Mouse (Mus musculus): ENCODE data around the gene Pdss2. TPM values are rescaled to one million over a fixed set of nuclear protein-coding genes. Genes with fewer than 3 reads are reported as not detected.
"Not testable (repeated sequence)": the region's sequence is repeated elsewhere in the genome, so short reads cannot be mapped to it uniquely, and the experiment has no call there.

Gene Pdss2
- polyA plus RNA-seq, 1 experiment from 2014 or later: 13.9 TPM

DNA sequence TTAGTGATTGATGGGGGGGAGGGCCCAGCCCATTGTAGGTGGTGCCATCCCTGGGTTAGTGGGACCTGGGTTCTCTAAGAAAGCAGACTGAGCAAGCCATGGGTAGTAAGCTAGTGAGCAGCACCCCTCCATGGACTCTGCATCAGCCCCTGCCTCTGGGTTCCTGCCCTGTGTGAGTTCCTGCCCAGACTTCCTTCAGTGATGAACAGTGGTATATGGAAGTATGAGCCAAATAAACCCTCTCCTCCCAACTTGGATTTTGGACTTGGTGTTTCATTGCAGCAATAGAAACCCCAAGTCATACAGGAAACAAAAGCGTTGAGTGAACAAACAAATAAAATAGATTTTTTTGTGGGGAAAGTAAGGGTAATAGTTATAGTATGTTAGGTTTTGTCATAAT is 35.7 kb downstream of the Pdss2 start:
- H3K27ac ChIP-seq (ENCODE audit: low read length); H3K9ac ChIP-seq (ENCODE audit: low read length); H3K4me1 ChIP-seq (ENCODE audit: control insufficient read depth, insufficient read depth, low read length); H3K4me2 ChIP-seq (ENCODE audit: low read depth, low read length); H3K9me3 ChIP-seq (replicated peaks; ENCODE audit: control insufficient read depth, low read length); ATAC-seq (replicated peaks; ENCODE audit: extremely low read depth, insufficient read depth, low FRiP score); H3K36me3 ChIP-seq (ENCODE audit: control insufficient read depth, insufficient read depth); H3K27me3 ChIP-seq (ENCODE audit: control insufficient read depth, insufficient read depth, low read length); H3K4me3 ChIP-seq (ENCODE audit: low read length): not testable (repeated sequence)
- no CpG with 5 or more reads among the region's 1 CpGs for WGBS

DNA sequence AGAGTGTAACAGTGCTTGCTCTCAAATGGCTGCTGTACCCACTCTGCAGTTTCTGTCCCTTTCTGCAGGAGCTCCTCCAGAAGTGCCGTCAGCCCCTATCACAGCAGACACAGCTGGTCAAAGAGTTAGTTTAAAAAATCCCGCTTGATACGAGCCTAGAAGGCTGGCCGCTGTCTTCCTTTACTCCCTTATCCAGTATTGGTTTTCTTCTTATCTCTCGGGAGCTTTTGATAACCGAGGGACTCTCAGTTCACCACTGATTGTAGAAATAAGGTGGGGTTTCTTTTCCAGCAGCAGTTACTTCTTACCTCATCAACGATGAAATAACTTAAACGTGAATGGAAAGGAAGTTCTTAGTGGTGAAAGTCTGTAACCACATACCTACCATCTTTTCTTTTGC is 36.2 kb downstream of the Pdss2 start:
- H3K36me3 ChIP-seq (ENCODE audit: control insufficient read depth, insufficient read depth); H3K27me3 ChIP-seq (ENCODE audit: control insufficient read depth, insufficient read depth, low read length); ATAC-seq (replicated peaks; ENCODE audit: extremely low read depth, insufficient read depth, low FRiP score); H3K9me3 ChIP-seq (replicated peaks; ENCODE audit: control insufficient read depth, low read length); H3K9ac ChIP-seq (ENCODE audit: low read length); H3K27ac ChIP-seq (ENCODE audit: low read length); H3K4me1 ChIP-seq (ENCODE audit: control insufficient read depth, insufficient read depth, low read length); H3K4me3 ChIP-seq (ENCODE audit: low read length); H3K4me2 ChIP-seq (ENCODE audit: low read depth, low read length): not testable (repeated sequence)
- 34% methylated on average over 8 of the region's 8 CpGs for WGBS

- WGBS: 84% methylated on average over 2 of the region's 2 CpGs
- no peak overlapping the region for H3K4me3 ChIP-seq (ENCODE audit: low read length)
Observed at GRCm38 (mm10) chr10:43271318-43271717, 50.0 kb downstream of the Pdss2 start.

DNA sequence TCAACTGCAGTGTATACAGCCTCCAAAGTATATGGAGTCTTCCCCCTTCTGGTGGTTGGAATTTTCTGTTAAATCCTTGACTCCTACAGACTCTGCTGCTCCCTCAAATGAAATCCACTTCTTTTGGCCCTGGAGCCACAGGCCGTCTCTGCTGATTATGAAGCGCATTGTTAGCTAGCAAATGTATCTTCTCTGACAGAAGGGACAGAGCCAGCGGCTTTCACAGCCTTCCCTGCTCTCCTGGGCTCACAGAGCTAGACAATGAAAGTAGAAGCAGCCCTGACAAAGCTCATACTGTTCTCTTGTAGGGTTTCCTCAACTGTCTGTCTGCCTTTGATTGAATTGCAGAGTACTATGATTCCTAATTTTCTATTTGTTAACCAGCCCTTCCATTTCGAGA is 51.1 kb downstream of the Pdss2 start:
- WGBS: 81% methylated on average over 4 of the region's 4 CpGs
- ATAC-seq (replicated peaks; ENCODE audit: extremely low read depth, insufficient read depth, low FRiP score): no peak

More at GRCm38 (mm10) chr10:43271318-43271717, 50.0 kb downstream of the Pdss2 start:
- Histone ChIP-seq H3K9me3 (replicated peaks; ENCODE audit: control insufficient read depth, low read length) (no peaks in the 10 kb centered on the region), H3K9ac (ENCODE audit: low read length) (no peak overlapping the region), H3K4me1 (ENCODE audit: control insufficient read depth, insufficient read depth, low read length) (no peaks in the 10 kb centered on the region), H3K4me2 (ENCODE audit: low read depth, low read length) (no peak overlapping the region), H3K27ac (ENCODE audit: low read length) (no peak overlapping the region), H3K27me3 (ENCODE audit: control insufficient read depth, insufficient read depth, low read length) (no peaks in the 10 kb centered on the region), H3K36me3 (ENCODE audit: control insufficient read depth, insufficient read depth) (no peaks in the 10 kb centered on the region)
- ATAC-seq (replicated peaks; ENCODE audit: extremely low read depth, insufficient read depth, low FRiP score): no peak

DNA sequence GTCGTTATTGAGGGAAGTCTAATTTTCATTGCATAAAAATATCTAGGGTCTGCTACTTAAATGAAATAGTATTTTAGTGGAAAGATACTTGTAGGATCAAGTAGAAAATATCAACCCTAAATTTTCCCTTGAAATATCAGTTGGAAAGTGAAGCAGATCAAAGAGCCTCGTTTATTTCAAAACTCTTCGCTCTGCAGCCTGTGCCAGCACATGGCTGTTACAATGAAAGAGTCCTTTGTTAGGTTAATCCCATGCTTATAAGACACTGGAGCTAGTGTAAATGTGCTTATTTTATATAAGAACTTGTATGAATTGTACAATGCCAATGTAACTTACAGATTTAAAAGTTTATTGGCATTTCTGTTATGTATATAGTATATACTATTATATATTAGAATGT is 51.8 kb downstream of the Pdss2 start:
- Histone ChIP-seq H3K4me2 (ENCODE audit: low read depth, low read length) (no peak overlapping the region), H3K9me3 (replicated peaks; ENCODE audit: control insufficient read depth, low read length) (no peaks in the 10 kb centered on the region), H3K4me1 (ENCODE audit: control insufficient read depth, insufficient read depth, low read length) (no peaks in the 10 kb centered on the region), H3K27ac (ENCODE audit: low read length) (no peak overlapping the region), H3K36me3 (ENCODE audit: control insufficient read depth, insufficient read depth) (no peaks in the 10 kb centered on the region), H3K9ac (ENCODE audit: low read length) (no peak overlapping the region), H3K4me3 (ENCODE audit: low read length) (no peak overlapping the region), H3K27me3 (ENCODE audit: control insufficient read depth, insufficient read depth, low read length) (no peaks in the 10 kb centered on the region)
- ATAC-seq (replicated peaks; ENCODE audit: extremely low read depth, insufficient read depth, low FRiP score): no peak
- WGBS: 75% methylated on average over 3 of the region's 3 CpGs

More for the DNA sequence above, 51.1 kb downstream of the Pdss2 start:
- H3K36me3 ChIP-seq (ENCODE audit: control insufficient read depth, insufficient read depth): no peaks in the 10 kb centered on the region
- H3K9ac ChIP-seq (ENCODE audit: low read length): no peak overlapping the region
- no peak overlapping the region for H3K4me2 ChIP-seq (ENCODE audit: low read depth, low read length)
- no peaks in the 10 kb centered on the region for H3K4me1 ChIP-seq (ENCODE audit: control insufficient read depth, insufficient read depth, low read length)
- H3K4me3 ChIP-seq (ENCODE audit: low read length): no peak overlapping the region
- no peaks in the 10 kb centered on the region for H3K9me3 ChIP-seq (replicated peaks; ENCODE audit: control insufficient read depth, low read length)
- no peak overlapping the region for H3K27ac ChIP-seq (ENCODE audit: low read length)
- H3K27me3 ChIP-seq (ENCODE audit: control insufficient read depth, insufficient read depth, low read length): no peaks in the 10 kb centered on the region

GRCm38 (mm10) chr10:43275446-43275845 is 54.2 kb downstream of the Pdss2 start:
- H3K36me3 ChIP-seq (ENCODE audit: control insufficient read depth, insufficient read depth): no peaks in the 10 kb centered on the region
- H3K27me3 ChIP-seq (ENCODE audit: control insufficient read depth, insufficient read depth, low read length): no peaks in the 10 kb centered on the region
- H3K9me3 ChIP-seq (replicated peaks; ENCODE audit: control insufficient read depth, low read length): no peaks in the 10 kb centered on the region
- no peak overlapping the region for H3K4me2 ChIP-seq (ENCODE audit: low read depth, low read length)
- H3K9ac ChIP-seq (ENCODE audit: low read length): no peak overlapping the region
- ATAC-seq (replicated peaks; ENCODE audit: extremely low read depth, insufficient read depth, low FRiP score): no peak
- no peak overlapping the region for H3K4me3 ChIP-seq (ENCODE audit: low read length)
- 76% methylated on average over 5 of the region's 5 CpGs for WGBS
- no peaks in the 10 kb centered on the region for H3K4me1 ChIP-seq (ENCODE audit: control insufficient read depth, insufficient read depth, low read length)
- H3K27ac ChIP-seq (ENCODE audit: low read length): no peak overlapping the region

DNA sequence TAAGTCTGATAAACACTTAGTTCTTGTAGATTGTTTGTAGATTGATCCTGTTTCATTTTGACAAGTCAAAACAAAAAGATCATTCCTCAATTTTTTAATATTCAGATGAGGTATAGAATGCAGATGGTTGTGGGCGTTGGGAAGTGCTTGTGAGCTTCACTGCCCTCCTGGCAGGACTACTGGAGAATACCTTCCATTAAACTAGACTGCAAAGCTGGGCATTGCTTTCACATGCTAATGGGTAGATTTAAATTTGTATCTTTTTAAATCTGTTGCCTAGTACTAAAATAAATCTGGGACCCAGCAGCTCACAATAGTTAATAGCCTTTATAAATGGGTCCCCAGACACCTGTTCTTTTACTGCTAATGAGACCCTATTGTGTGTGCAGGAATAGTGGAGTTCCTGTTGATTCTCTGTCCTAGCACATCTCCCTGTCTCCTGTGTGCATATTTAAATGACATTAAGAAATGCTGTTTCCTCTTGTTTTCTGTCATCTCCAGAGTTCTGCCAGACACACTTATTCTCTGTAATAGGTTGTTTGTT is 54.9 kb downstream of the Pdss2 start:
- H3K9me3 ChIP-seq (replicated peaks; ENCODE audit: control insufficient read depth, low read length): no peaks in the 10 kb centered on the region
- H3K36me3 ChIP-seq (ENCODE audit: control insufficient read depth, insufficient read depth): no peaks in the 10 kb centered on the region
- H3K4me3 ChIP-seq (ENCODE audit: low read length): no peak overlapping the region
- H3K27ac ChIP-seq (ENCODE audit: low read length): no peak overlapping the region
- no peak overlapping the region for H3K4me2 ChIP-seq (ENCODE audit: low read depth, low read length)
- H3K4me1 ChIP-seq (ENCODE audit: control insufficient read depth, insufficient read depth, low read length): no peaks in the 10 kb centered on the region
- ATAC-seq (replicated peaks; ENCODE audit: extremely low read depth, insufficient read depth, low FRiP score): no peak
- WGBS: 89% methylated on average over 1 of the region's 1 CpGs
- H3K9ac ChIP-seq (ENCODE audit: low read length): no peak overlapping the region
- no peaks in the 10 kb centered on the region for H3K27me3 ChIP-seq (ENCODE audit: control insufficient read depth, insufficient read depth, low read length)

DNA sequence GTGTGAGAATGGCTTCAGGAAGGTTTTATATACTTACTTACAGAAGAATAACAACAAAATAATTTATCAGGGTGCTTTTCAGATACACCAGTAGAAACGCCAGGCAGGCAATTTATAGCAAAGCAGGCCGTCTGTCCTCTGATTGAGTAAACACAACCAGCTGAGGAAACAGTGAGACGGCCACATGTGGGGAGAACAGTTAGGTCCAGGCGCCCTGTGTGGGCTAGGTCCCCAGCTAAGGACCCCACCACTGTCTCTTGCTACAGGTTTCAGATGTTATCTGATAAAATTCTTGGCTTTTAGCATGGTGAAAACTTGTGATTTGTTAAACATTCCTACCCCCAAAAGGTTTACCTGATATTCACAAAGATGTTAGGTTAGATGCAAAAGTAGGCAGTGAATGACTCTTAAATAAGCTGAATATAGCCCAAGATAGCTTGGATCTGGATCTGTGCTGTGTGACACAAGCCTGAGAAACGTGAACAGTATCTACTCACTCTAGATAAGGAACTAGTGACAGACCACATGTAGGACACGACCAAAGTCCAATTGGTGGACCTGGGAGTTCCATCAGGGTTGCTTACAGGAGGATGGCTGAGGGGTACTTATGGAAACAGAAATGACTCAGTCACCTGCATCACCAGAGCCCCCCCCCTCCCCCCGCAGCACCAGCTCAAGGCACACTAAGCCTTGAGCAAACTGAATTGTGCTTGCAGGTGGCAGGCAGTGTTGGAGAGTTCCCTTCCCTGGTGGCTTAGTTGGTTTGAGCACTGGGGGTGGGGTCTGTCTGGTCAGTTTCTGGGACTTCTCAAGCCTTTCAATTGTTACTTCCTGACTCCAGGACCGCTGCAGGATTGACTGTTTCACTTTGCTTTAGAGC is 56.2 kb downstream of the Pdss2 start:
- Histone ChIP-seq H3K27ac (ENCODE audit: low read length) (no peak overlapping the region), H3K36me3 (ENCODE audit: control insufficient read depth, insufficient read depth) (no peaks in the 10 kb centered on the region), H3K4me1 (ENCODE audit: control insufficient read depth, insufficient read depth, low read length) (no peaks in the 10 kb centered on the region), H3K4me2 (ENCODE audit: low read depth, low read length) (no peak overlapping the region), H3K9me3 (replicated peaks; ENCODE audit: control insufficient read depth, low read length) (no peaks in the 10 kb centered on the region), H3K4me3 (ENCODE audit: low read length) (no peak overlapping the region), H3K9ac (ENCODE audit: low read length) (no peak overlapping the region), H3K27me3 (ENCODE audit: control insufficient read depth, insufficient read depth, low read length) (no peaks in the 10 kb centered on the region)
- no peak for ATAC-seq (replicated peaks; ENCODE audit: extremely low read depth, insufficient read depth, low FRiP score)
- WGBS: 45% methylated on average over 8 of the region's 8 CpGs

- no peak for ATAC-seq (replicated peaks; ENCODE audit: extremely low read depth, insufficient read depth, low FRiP score)
- H3K36me3 ChIP-seq (ENCODE audit: control insufficient read depth, insufficient read depth): no peaks in the 10 kb centered on the region
- H3K4me3 ChIP-seq (ENCODE audit: low read length): no peak overlapping the region
- WGBS: 83% methylated on average over 5 of the region's 5 CpGs
- no peak overlapping the region for H3K27ac ChIP-seq (ENCODE audit: low read length)
- no peak overlapping the region for H3K4me2 ChIP-seq (ENCODE audit: low read depth, low read length)
- H3K4me1 ChIP-seq (ENCODE audit: control insufficient read depth, insufficient read depth, low read length): peaks cover 4% of the 10 kb centered on the region; the same call in 1 of the 2 replicates
- H3K27me3 ChIP-seq (ENCODE audit: control insufficient read depth, insufficient read depth, low read length): no peaks in the 10 kb centered on the region
- H3K9ac ChIP-seq (ENCODE audit: low read length): no peak overlapping the region
- no peaks in the 10 kb centered on the region for H3K9me3 ChIP-seq (replicated peaks; ENCODE audit: control insufficient read depth, low read length)
Observed at GRCm38 (mm10) chr10:43279637-43280288, 58.5 kb downstream of the Pdss2 start.
